Mouse (Mus musculus) liver, embryonic 12.5 days (tissue): Measurements from ENCODE around the gene Clip1. TPM values are rescaled to one million over a fixed set of nuclear protein-coding genes. Genes with fewer than 3 reads are reported as not detected.
A peak's percentile ranks its signal among the peaks of the same experiment; 100 is the strongest.

ENCODE experiments used
- ATAC-seq: fragments of 200-750 bp; cut with Nextera tagmentation; 2 replicates; pipeline ENCODE4 v1.8.0; 2017; ENCODE audit warnings: moderate number of reproducible peaks, mild to moderate bottlenecking, moderate library complexity
- H3K27ac ChIP-seq: fragments of 300-500 bp; sonication (generic); 2 replicates; pipeline ENCODE4 v1.5.1; 2016; ENCODE audit warnings: mild to moderate bottlenecking
- H3K27me3 ChIP-seq: fragments of 300-500 bp; sonication (generic); replicated peaks from 2 replicates; pipeline ENCODE4 v1.6.1; 2016; ENCODE audit warnings: mild to moderate bottlenecking, moderate library complexity
- H3K36me3 ChIP-seq: fragments of 300-500 bp; sonication (generic); 2 replicates; pipeline ENCODE4 v1.6.1; 2016; ENCODE audit warnings: mild to moderate bottlenecking, moderate library complexity
- H3K4me1 ChIP-seq: fragments of 300-500 bp; sonication (generic); 2 replicates; pipeline ENCODE4 v1.6.1; 2016
- H3K4me2 ChIP-seq: fragments of 300-500 bp; sonication (generic); 2 replicates; pipeline ENCODE4 v1.6.1; 2016; ENCODE audit warnings: mild to moderate bottlenecking, moderate library complexity
- H3K4me3 ChIP-seq: fragments of 300-500 bp; sonication (generic); 2 replicates; pipeline ENCODE4 v1.5.1; 2016; ENCODE audit warnings: mild to moderate bottlenecking, moderate library complexity
- H3K9ac ChIP-seq: fragments of 300-500 bp; sonication (generic); 2 replicates; pipeline ENCODE4 v1.6.1; 2016; ENCODE audit warnings: mild to moderate bottlenecking, moderate library complexity
- H3K9me3 ChIP-seq: fragments of 300-500 bp; sonication (generic); replicated peaks from 2 replicates; pipeline ENCODE4 v1.6.1; 2016; ENCODE audit warnings: mild to moderate bottlenecking, moderate library complexity
- WGBS: fragments of 180-500 bp; shearing (Covaris S2); methylation state at CpG from one replicate; pipeline ENCODE4 v1.1.7; 2016; ENCODE audit not compliant: insufficient replicate concordance; 5-methylcytosine and 5-hydroxymethylcytosine counted together
- polyA plus RNA-seq: library from polyadenylated mRNA; unstranded; fragments of >200 nt; fragmentation: Nextera tagmentation; extraction: Ambion mirVana; gene quantifications from 2 replicates; pipeline ENCODE4 v1.2.1, GENCODE M21; 2016

Gene Clip1
- polyA plus RNA-seq, 1 experiment from 2014 or later, result 17.6 TPM

DNA sequence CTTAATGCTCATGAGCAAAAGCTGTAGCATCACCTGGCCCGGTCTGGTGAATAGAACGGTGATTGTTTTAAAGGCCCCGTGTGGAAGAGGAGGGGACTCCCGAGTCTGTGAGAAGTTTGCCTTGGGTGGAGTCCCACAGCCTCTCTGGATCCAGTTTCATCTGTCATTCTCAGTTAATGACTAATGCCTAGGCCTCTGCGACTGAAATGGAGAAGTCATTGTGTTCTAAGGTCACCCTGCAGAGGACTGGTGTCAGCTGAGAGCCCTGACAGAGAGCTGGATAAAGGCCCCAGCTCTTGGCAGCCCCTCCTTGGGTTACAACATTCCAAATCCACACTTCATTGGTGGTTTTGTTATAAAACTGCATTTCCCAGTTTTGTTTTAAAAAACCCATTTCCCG is 10.1 kb upstream of the Clip1 start:
- no peaks in the 10 kb centered on the region for H3K9me3 ChIP-seq
- ATAC-seq, result no peak
- no peaks in the 10 kb centered on the region for H3K27me3 ChIP-seq
- no peaks in the 10 kb centered on the region for H3K4me1 ChIP-seq
- H3K36me3 ChIP-seq, result peaks cover 24% of the 10 kb centered on the region
- 59% methylated on average over 6 of the region's 6 CpGs for WGBS
- H3K9ac ChIP-seq, result no peak overlapping the region
- no peak overlapping the region for H3K27ac ChIP-seq
- no peak overlapping the region for H3K4me3 ChIP-seq
- no peak overlapping the region for H3K4me2 ChIP-seq

DNA sequence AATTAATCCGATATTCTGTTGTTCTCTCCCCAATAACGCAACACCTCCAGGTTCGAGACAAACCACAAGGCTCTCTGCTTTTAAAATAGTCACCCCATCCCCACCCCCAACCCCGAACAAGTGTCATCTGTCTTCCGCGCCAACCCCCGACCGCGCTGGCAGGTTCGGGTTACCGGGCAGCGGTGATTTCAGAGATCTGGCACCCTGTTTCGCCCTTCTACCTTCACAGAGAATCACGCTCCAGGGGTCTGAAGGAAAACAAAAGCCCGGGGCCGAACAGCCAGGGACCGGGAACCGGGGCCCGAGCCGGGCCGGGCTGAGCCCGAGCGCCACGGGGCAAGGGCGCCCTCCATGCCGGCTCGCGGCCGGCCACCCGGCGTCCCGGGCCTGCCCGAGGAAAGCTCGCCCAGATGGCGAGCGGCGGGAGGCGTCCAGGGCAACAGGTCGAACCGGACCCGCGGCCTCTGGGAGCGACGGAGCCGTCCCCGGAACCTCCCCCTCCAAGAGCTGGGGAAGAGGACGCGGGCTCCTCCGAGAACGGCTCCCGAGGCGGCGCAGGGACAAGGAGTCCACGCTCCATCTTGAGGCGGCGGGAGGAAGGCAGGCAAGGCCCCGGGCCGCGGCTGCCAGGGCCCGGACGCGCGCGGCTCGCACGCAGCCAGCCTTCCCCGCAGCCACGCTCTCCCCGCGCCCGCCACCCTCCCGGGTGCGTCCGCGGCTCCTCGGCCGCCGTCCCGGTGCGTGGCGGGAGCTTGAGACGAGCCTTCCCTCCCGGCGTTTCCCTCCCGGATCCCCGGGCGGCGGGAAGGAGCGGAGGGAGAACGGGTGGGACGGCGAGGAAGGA is 819 bp downstream of the Clip1 start:
- peak; percentile 73 for ATAC-seq
- H3K36me3 ChIP-seq, result no peaks in the 10 kb centered on the region

DNA sequence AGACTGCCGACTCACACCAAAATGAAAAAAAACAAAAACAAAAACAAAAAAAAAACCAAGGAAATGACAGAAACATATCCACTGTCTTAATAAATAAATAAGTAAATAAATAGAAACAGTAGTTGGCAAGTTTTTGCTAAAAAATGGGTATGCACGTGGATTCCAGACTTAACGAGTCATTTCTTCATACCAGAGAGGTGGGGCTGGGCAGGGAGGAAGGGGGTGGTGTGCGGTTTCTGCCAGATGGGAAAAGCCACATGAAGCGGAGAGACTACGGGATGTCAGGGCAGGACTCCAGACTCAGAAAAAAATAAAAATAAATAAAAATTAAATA is 1.4 kb downstream of the Clip1 start:
- H3K9ac ChIP-seq, result peak overlapping the region; percentile 92
- 0 out of 2 replicates have a peak, but pooled peaks have one; percentile 8 for ATAC-seq
- H3K36me3 ChIP-seq, result no peaks in the 10 kb centered on the region
- no peaks in the 10 kb centered on the region for H3K9me3 ChIP-seq
- no peak overlapping the region; the same call in 1 of the 2 replicates for H3K27ac ChIP-seq
- peaks cover 22% of the 10 kb centered on the region for H3K27me3 ChIP-seq
- peak overlapping the region; percentile 99 for H3K4me2 ChIP-seq
- peaks cover 34% of the 10 kb centered on the region for H3K4me1 ChIP-seq
- whole genome bisulfite sequencing, result 6% methylated on average over 6 of the region's 6 CpGs
- H3K4me3 ChIP-seq, result peak overlapping the region; percentile 76

More for the DNA sequence above, 819 bp downstream of the Clip1 start:
- Histone ChIP-seq H3K27ac (peak overlapping the region; percentile 76), H3K9ac (peak overlapping the region; percentile 92), H3K27me3 (peaks cover 22% of the 10 kb centered on the region), H3K4me3 (peak overlapping the region; percentile 76), H3K4me1 (peaks cover 34% of the 10 kb centered on the region), H3K9me3 (no peaks in the 10 kb centered on the region), H3K4me2 (peak overlapping the region; percentile 99)
- 1% methylated on average over 76 of the region's 92 CpGs for WGBS

DNA sequence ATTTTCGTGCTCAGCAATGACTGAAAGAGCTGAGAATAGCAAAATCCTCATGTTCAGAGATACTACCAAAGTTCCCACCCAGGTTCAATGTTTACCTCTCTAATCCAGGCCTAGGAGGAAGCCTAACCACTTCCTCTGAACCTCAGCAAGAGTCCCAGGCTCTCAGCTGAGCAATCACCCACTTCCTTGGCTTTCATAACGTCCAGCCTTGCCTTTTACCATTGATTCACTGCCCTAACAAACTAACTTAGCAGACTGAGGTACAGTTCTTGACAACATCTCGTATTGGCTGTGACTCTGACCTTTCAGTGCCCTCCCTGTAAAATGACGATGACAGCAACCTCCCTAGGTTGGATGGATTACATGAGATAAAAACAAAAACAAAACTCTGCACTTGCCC is 2.0 kb downstream of the Clip1 start:
- H3K27me3 ChIP-seq, result peaks cover 22% of the 10 kb centered on the region
- H3K36me3 ChIP-seq, result no peaks in the 10 kb centered on the region
- ATAC-seq, result no peak
- H3K4me3 ChIP-seq, result peak overlapping the region; percentile 76
- no peaks in the 10 kb centered on the region for H3K9me3 ChIP-seq
- H3K9ac ChIP-seq, result no peak overlapping the region
- 25% methylated on average over 4 of the region's 4 CpGs for WGBS
- peak overlapping the region; percentile 99 for H3K4me2 ChIP-seq
- no peak overlapping the region for H3K27ac ChIP-seq
- H3K4me1 ChIP-seq, result peaks cover 34% of the 10 kb centered on the region

DNA sequence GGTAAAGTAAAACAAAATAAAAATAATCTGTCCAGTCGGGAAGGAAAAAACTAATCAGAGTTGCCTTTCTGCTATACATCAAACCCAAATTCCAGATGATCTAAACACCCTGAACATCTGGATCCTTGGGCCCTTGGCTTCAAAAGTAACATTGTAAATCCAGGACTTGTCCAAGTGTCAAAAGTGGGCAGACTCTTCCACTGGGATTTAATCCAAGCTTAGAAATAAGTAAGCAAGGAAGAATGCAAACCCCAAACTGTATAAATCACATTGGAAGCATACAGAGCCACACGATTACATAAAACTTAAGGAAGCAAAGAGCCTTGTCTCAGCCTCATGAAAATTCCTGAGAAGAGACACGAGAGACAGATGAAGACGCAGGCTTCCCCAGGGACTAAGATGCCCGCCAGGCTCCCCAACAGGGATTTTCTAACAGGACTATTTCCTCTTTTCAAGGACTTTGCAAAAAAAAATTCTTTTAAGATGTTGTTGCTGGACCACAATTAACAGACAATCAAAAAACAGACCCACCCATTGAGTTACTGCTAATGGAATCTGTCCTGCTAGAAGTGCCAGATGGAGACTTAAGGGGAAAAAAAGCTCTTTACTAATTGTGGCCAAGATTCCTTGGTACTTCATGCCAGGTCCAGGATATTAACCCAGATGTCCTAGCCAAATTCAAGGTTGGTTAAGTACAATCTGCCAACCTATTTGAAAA is 4.7 kb downstream of the Clip1 start:
- Histone ChIP-seq H3K4me1 (peaks cover 36% of the 10 kb centered on the region), H3K4me2 (no peak overlapping the region), H3K36me3 (no peaks in the 10 kb centered on the region), H3K9me3 (no peaks in the 10 kb centered on the region), H3K27ac (no peak overlapping the region), H3K9ac (no peak overlapping the region), H3K4me3 (no peak overlapping the region), H3K27me3 (peaks cover 5% of the 10 kb centered on the region)
- ATAC-seq, result no peak
- 65% methylated on average over 5 of the region's 5 CpGs for WGBS

DNA sequence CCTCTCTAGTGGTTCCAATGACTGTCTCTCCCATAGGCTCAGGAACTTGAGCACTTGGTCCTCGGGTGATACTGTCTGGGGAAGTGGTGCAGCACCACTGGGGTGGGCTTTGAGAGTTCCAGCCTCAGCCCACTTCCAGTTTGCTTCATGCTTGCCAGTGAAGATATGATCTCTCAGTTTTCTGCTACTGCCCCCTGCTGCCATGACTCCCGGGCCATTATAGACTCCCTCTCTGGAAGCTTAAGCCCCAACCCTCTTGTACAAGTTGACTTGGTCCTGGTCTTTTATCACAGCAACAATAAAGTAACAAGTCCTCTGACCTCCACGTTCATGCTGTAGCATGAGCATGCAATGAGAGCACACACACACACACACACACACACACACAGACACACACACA is 5.3 kb downstream of the Clip1 start:
- no peak overlapping the region for H3K27ac ChIP-seq
- no peaks in the 10 kb centered on the region for H3K27me3 ChIP-seq
- no peaks in the 10 kb centered on the region for H3K36me3 ChIP-seq
- H3K4me2 ChIP-seq, result no peak overlapping the region
- H3K4me1 ChIP-seq, result peaks cover 35% of the 10 kb centered on the region
- no peaks in the 10 kb centered on the region for H3K9me3 ChIP-seq
- no peak overlapping the region for H3K9ac ChIP-seq
- 40% methylated on average over 3 of the region's 3 CpGs for WGBS
- no peak for ATAC-seq
- no peak overlapping the region for H3K4me3 ChIP-seq

DNA sequence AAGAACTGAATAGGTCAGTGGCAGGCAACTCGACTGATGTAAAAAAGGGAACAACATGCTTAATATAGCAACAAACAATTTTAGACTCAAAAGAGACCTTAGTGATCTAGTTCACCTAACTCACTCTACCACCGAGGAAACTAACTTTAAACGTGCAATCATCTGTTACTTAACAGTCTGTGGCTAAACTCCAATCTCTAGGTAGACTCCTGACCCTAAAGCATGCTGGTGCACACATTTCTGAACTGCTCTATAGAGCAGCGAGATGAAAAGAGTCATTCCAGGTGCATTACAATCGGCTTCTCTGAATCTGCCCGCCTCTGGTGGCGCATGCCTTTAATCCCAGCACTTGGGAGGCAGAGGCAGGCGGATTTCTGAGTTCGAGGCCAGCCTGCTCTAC is 8.7 kb downstream of the Clip1 start:
- 58% methylated on average over 9 of the region's 9 CpGs for WGBS
- Histone ChIP-seq H3K36me3 (no peaks in the 10 kb centered on the region), H3K4me1 (peaks cover 23% of the 10 kb centered on the region), H3K27me3 (no peaks in the 10 kb centered on the region), H3K4me3 (no peak overlapping the region), H3K4me2 (no peak overlapping the region), H3K9me3 (no peaks in the 10 kb centered on the region), H3K27ac (no peak overlapping the region), H3K9ac (no peak overlapping the region)
- no peak for ATAC-seq

DNA sequence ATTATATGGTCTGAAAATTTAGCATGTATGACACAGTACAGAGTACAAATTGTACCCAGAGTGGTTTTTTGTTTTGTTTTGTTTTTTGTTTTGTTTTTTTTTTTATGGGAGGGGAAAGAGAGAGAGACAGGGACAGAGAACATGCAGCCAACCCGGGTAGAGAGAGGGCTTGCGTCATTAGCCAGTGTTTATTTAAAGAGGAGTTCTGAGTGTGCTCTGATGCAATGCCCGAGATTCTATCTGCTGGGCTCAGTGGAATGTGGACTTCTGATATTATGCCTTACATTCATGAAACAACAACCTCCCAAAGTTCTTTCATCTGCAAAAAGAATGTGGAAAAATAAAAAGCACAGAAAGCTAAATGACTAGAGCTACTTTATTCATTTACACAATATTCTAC is 9.2 kb downstream of the Clip1 start:
- Histone ChIP-seq H3K36me3 (no peaks in the 10 kb centered on the region), H3K27me3 (no peaks in the 10 kb centered on the region), H3K27ac (no peak overlapping the region), H3K4me3 (no peak overlapping the region), H3K4me1 (peaks cover 28% of the 10 kb centered on the region), H3K4me2 (no peak overlapping the region), H3K9ac (no peak overlapping the region), H3K9me3 (no peaks in the 10 kb centered on the region)
- ATAC-seq, result no peak
- WGBS, result 15% methylated on average over 3 of the region's 3 CpGs

DNA sequence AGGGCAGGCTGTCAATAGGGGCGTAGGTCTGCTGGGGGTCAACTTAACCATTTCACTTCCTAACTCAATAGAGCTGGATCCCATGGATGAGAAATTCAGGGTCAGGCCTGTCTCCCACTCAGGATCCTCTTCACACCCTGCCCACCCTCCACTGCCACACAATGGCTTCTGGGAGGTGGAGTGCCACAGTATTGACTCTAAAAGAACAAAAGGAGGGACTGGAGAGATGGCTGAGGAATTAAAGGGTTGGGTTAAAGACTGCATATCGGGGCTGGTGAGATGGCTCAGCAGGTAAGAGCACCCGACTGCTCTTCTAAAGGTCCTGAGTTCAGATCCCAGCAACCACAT is 13.0 kb downstream of the Clip1 start:
- peaks cover 45% of the 10 kb centered on the region for H3K4me1 ChIP-seq
- no peak overlapping the region for H3K4me3 ChIP-seq
- no peak overlapping the region for H3K9ac ChIP-seq
- 0 out of 2 replicates have a peak overlapping the region, but pooled peaks have one; percentile 36 for H3K4me2 ChIP-seq
- peak overlapping the region; percentile 33; the same call in 1 of the 2 replicates for H3K27ac ChIP-seq
- 69% methylated on average over 3 of the region's 3 CpGs for WGBS
- no peak; the same call in 1 of the 2 replicates for ATAC-seq
- no peaks in the 10 kb centered on the region for H3K36me3 ChIP-seq
- H3K27me3 ChIP-seq, result no peaks in the 10 kb centered on the region
- H3K9me3 ChIP-seq, result no peaks in the 10 kb centered on the region

DNA sequence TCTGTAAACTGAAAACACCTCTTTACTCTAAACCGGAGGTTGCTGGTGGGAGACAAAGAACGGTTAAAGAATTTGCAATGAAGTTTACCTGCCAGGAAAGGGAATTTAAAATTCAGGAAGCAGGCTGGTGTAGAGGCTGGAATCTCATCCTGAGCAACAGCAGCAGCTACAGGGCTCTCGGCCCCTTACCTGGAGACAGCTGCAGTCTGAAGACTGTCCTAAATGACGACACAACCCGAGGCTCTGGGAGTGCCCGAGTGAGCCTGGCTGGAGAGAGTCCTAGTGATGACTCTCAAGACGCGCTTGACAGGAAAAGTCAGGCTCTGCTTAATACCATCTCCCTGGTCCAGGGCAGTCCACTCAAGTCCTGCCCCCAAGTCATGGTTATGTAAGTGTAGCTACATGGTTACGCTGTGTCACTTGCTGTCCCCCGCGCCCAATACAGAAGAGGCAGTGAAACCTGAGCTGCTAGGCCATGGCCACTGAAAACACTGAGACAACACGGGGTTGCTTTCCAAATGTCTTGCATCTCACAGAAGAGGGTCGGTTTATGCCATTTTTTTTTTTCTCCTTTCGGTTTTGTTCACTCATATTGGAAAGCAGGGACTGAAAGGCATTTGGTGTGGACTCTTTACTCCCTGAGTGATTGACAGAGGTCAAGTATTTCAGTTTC is 13.5 kb downstream of the Clip1 start:
- WGBS, result 58% methylated on average over 14 of the region's 14 CpGs
- Histone ChIP-seq H3K9me3 (no peaks in the 10 kb centered on the region), H3K4me1 (peaks cover 46% of the 10 kb centered on the region), H3K27me3 (no peaks in the 10 kb centered on the region), H3K4me3 (no peak overlapping the region), H3K4me2 (peak overlapping the region; percentile 36), H3K36me3 (no peaks in the 10 kb centered on the region), H3K27ac (peak overlapping the region; percentile 59), H3K9ac (no peak overlapping the region)
- ATAC-seq, result peak; percentile 38; the same call in 1 of the 2 replicates

DNA sequence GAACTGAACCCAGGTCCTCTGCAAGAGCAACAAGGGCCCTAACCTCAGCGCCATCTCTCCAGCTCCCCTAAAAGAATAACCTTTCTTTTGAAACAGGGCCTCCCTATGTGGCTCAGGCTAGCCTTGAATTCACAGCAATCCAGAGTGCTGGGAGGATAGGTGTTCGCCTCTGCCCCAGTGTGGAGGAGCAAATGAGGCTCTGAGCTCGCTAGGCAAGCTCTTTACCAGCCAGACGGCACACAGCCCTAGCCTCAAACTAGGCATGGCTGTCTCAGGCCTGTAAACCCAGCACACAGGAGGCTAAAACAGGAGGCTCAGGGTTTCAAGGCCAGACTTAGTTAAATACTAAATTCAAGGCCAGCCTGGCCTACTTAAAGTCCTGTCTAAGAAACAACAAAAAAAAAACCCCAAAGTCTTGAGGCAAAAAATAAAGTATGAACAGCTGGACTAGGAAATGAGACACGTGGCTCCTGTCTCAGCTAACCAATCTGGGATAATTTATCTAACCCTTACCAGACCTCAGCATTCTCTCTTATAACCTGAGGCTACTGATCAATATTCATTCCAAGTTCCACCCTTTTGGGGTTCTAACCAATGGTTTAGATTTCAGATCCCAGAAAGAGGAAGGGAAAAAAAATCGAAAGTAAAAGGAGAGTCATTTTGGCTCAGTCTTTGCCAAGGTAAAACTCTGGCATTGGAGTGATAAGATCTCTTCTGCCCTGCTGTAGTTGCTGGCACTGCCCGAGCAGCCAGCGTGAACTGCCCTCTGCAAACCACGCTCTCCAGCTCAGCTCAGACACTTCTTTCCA is 14.2 kb downstream of the Clip1 start:
- no peaks in the 10 kb centered on the region for H3K9me3 ChIP-seq
- peak overlapping the region; percentile 39; the same call in 1 of the 2 replicates for H3K9ac ChIP-seq
- no peak for ATAC-seq
- 57% methylated on average over 9 of the region's 9 CpGs for WGBS
- peaks cover 46% of the 10 kb centered on the region for H3K4me1 ChIP-seq
- H3K27me3 ChIP-seq, result no peaks in the 10 kb centered on the region
- H3K36me3 ChIP-seq, result no peaks in the 10 kb centered on the region
- H3K4me3 ChIP-seq, result no peak overlapping the region
- H3K4me2 ChIP-seq, result peak overlapping the region; percentile 36
- H3K27ac ChIP-seq, result peak overlapping the region; percentile 59
